Mouse (Mus musculus): ENCODE measurements around the gene Eddm3b.

Gene Eddm3b

GRCm38 (mm10) chr14:51113916-51114560, at the start of gene Eddm3b:
Eddm3b (plus strand) TSS chr14:51114426.
- DNase-seq (ENCODE audit: low spot score in 2 of 2): no peak

GRCm38 (mm10) chr14:51068956-51069355, 45.3 kb upstream of the Eddm3b start:
- no peak for DNase-seq (ENCODE audit: low spot score in 2 of 2)

- DNase-seq (ENCODE audit: low spot score in 2 of 2): peak; percentile 21 to 58
Observed at GRCm38 (mm10) chr14:51069617-51070016, 44.6 kb upstream of the Eddm3b start.

GRCm38 (mm10) chr14:51074335-51074734, 39.9 kb upstream of the Eddm3b start, which contains the start of gene Olfr750:
Olfr750 (minus strand) TSS chr14:51074435.
- no peak for DNase-seq (ENCODE audit: low spot score in 2 of 2)

GRCm38 (mm10) chr14:51079180-51079579, 35.0 kb upstream of the Eddm3b start:
- DNase-seq (ENCODE audit: low spot score in 2 of 2): no peak

DNA sequence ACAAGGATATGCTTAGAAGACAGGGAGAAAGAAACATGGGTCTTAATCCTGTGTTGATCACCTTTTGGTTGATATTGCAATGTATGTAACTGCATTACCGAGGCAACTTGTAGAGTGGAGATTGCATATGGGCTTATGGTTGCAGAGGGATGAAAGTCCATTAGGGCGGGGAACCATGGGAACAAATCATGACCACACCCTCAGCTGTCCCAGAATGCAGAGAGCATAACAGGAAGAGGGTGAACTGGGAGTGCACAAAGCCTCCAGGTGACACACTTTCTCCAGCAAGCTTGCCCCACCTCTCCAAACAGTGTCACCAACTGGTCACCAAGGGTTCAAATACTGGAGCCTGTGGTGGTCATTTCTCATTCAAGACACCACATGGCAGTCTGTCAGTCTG, 33.2 kb upstream of the Eddm3b start:
- no peak for DNase-seq (ENCODE audit: low spot score in 2 of 2)

GRCm38 (mm10) chr14:51082599-51083581, 31.3 kb upstream of the Eddm3b start:
- DNase-seq (ENCODE audit: low spot score in 2 of 2): peak; percentile 59 to 69

- DNase-seq (ENCODE audit: low spot score in 2 of 2): peak; percentile 33 to 40
Observed at GRCm38 (mm10) chr14:51083805-51084204, 30.4 kb upstream of the Eddm3b start.

DNA sequence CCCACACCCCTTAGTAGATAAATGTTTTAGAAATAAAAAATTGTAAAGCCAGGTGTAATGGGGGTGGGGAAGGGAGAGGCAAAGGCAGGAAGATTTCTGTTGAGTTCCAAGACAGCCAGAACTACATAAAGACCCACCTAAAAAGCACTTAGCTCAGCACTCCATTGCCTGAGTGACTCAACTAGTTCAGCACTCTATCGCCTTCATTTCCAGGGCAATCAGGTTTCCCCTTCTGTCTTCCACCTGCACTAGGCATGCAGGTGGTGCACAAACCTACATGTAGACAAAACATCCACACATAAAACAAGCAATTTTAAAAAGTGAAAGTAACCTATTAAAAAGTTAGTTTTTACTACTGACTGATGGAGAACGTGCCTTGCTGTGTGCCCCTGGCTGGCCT, 29.1 kb upstream of the Eddm3b start:
- DNase-seq (ENCODE audit: low spot score in 2 of 2): no peak

DNA sequence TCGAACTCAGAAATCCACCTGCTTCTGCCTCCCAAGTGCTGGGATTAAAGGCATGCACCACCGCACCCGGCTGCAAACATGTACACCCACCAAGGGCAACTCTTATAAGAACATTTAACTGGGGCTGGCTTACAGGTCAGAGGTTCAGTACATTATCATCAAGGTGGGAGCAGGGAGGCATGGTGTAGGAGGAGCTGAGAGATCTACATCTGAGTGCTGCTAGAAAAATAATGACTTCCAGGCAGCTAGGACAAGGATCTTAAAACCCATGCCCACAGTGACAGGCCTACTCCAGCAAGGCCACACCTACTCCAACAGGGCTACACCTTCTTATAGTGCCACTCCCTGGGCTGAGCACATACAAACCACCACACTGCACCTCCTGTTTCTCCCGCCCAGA, 28.3 kb upstream of the Eddm3b start:
- DNase-seq (ENCODE audit: low spot score in 2 of 2): no peak

GRCm38 (mm10) chr14:51087762-51088161, 26.5 kb upstream of the Eddm3b start:
- no peak for DNase-seq (ENCODE audit: low spot score in 2 of 2)

DNA sequence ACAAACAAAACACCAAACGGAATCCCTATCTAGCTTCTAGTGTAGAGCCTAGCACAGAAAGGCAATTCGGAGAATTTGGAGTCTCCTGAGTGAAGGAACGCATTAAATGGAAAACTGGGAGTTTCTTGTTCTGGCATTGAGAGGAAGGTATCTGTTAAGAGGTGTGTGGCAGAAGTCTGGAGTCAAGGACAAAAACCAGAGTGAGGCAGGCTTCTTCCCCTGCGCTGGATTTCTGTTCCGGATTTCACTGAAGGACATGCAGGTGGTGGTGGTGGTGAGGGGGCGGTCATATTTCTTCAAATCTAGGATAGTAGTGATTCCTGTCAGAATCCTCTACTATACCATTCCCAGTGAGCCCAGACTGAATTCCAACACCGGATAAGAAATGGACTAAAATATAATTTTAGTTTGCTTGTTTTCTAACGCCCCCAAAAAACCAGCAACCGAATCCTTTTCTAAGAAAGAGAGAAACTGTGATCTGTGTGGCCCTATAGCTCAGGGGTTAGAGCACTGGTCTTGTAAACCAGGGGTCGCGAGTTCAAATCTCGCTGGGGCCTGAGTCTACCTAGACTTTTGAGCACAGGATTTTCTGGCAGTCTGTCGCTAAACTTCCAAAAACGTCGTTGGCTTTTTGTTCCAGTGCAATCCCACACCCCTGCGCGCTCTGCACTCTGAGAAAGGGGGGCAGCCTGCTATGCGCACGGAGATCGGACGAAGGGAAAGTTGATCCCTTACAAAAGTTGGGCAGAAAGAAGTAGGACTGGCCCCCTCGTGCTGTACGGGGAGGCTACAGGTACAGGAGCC, 25.9 kb upstream of the Eddm3b start:
- DNase-seq (ENCODE audit: low spot score in 2 of 2): peak; percentile 72 to 83

- peak; percentile 95 to 96 for DNase-seq (ENCODE audit: low spot score in 2 of 2)
Observed at GRCm38 (mm10) chr14:51088970-51089673, 25.1 kb upstream of the Eddm3b start.

- no peak for DNase-seq (ENCODE audit: low spot score in 2 of 2)
Observed at GRCm38 (mm10) chr14:51089674-51090076, 24.6 kb upstream of the Eddm3b start.

- DNase-seq (ENCODE audit: low spot score in 2 of 2): peak; percentile 76 to 83
Observed at GRCm38 (mm10) chr14:51090077-51090781, 24.0 kb upstream of the Eddm3b start.

GRCm38 (mm10) chr14:51090921-51091900, 23.0 kb upstream of the Eddm3b start, which contains the start of the genes Rnase4 and Ang:
Rnase4 (plus strand) TSS chr14:51091077.
Ang (plus strand) TSS chr14:51091150.
- DNase-seq (ENCODE audit: low spot score in 2 of 2): peak; percentile 3 to 15

DNA sequence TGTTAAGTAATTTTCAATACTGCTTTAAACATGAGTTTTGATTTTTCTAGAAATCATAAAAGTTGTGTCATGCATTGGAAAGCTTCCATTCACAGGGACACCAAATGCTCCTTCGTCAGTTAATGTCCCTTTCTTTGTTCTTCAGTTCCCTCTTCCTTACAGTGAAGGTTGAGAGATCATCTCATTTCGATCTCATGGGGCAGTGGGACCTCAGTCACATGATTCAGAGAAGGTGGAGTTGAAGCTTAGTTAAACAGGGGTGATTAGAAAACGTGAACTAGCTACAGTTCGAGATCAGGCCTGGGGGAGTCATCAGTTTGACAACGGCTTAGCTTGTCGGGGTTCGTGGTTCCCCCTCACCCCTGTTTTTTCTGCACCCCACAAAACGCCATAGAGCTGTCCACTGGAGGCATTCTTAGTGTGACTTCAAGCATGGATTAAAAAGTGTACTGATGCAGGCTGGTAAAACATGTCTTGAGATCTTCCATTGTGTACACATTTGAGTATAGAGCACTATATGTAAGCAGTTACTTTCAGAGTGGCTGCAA, 22.1 kb upstream of the Eddm3b start:
- no peak for DNase-seq (ENCODE audit: low spot score in 2 of 2)

- peak; percentile 32 to 48 for DNase-seq (ENCODE audit: low spot score in 2 of 2)
Observed at GRCm38 (mm10) chr14:51093496-51093895, 20.7 kb upstream of the Eddm3b start.

Data from spleen, postnatal 36 days (tissue).